Mouse (Mus musculus) mature B cell (primary cell): ENCODE data around the gene Cela2a.

ENCODE experiments used
- in situ Hi-C: fragments of 300-500 bp; cut with MboI; formaldehyde crosslinking; loops from 2 replicates; pipeline ENCODE4 v1.14.3; 2019

The Cela2a gene

DNA sequence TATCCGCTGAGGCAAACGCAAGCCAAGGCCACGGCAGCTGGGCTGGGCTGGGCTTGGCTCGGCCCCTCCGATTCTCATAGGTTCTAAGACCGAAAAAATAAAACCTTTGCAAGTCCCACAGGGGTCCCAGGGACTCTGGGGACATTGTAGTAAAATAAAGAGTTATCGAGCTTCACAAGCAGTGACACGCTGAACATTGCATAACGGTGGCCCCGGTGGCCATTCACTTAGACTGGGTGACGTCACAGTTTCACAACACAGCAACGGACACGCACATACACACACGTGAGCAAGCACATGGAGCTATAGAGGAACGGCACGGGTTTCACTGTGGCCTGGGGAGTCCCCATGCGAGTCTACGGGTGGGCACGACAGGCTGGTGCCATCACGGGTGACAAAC is 32.5 kb upstream of the Cela2a start:
- in situ Hi-C loops = no loop called here

DNA sequence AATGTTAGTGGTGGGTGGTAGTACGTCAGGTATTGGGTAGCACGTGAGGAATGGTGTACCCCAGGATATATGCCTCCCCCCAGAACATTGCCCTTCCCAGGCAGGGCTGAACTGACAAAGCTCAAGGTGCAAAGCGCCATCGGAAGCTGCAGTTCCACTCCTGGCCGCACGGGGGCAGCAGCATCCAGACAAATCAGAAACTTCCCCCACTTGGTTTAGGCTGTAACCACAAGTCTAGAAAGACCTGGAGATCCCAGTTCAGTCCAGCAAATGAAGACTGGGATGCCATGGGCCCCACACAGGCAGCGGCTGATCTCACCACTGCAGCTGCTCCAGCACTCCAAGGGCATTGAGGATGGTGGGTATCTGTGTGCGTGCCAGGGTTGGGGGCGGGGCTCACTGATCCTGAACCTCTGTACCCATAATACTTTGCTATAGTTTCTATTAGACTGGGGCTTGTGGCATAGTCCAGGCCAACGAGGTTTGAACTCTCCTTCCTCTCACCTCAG is 31.5 kb upstream of the Cela2a start:
- in situ Hi-C loops = no loop called here

- in situ Hi-C loops = no loop called here
Measured at GRCm38 (mm10) chr4:141853437-141853836, 27.5 kb upstream of the Cela2a start.

DNA sequence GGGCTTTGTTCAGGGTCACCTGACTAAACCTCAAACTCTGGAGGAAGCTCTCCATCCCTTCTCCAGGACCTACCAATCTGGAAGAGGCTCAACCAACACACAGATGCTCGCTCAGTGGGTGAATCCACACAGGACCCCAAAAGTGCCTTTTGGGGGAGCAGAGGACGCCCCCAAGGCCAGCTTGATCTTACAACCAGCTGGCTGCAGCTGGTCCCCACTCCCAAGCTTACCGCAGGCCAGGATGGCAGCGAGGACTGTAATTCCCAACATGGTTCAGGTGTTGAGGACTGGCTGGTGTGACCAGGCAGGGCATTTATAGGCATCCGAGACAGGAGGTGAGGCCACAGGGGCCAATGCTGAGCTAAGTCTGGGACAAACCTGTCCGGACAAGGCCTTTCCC is 20.0 kb upstream of the Cela2a start, which contains the start of gene Ctrc:
TSS of gene Ctrc (minus strand) at position 361 of the 400 bp plus-strand sequence.
- in situ Hi-C loops = no loop called here

- in situ Hi-C loops = no loop called here
Measured at GRCm38 (mm10) chr4:141834536-141835095, 8.7 kb upstream of the Cela2a start.

DNA sequence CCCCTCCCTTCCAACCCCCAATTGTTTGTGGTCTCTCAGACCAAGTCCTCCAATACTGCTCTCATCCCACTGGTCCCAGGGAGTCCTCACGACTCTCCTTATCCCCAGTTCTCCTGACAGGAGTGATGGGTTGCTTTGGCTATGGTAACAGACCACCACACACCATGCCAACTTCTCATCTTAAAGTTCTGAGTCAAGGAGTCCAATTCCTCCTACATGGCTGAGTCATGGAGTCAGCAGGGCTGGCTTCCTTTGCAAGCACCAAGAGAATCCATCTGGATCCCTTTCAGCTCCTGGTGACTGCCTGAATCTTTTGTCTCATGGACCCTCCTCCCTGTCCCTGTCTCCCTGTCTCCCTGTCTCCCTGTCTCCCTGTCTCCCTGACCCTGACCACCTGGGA is 8.0 kb upstream of the Cela2a start:
- in situ Hi-C loops = no loop called here

GRCm38 (mm10) chr4:141831361-141831760 is 5.4 kb upstream of the Cela2a start:
- in situ Hi-C loops = no loop called here

DNA sequence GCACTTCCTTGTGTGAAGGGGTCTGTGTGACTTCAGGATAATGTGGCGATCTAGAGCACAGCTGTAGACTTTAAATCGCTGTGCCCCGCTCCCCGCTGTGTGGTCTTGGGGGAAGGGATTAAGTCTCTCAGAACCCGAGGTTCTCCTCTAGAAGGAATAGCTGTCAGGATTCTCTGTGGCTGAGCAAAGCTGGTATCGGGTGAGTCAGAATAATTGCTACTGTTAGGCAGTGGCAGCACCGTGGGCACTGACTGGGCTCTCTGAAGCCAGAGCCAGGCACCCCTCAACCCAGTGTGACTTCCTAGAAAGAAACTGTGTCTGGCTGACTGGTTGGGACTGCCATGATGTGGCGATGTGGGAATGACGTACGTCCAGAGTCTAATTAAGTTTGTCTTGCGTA is 4.4 kb upstream of the Cela2a start:
- in situ Hi-C loops = no loop called here

DNA sequence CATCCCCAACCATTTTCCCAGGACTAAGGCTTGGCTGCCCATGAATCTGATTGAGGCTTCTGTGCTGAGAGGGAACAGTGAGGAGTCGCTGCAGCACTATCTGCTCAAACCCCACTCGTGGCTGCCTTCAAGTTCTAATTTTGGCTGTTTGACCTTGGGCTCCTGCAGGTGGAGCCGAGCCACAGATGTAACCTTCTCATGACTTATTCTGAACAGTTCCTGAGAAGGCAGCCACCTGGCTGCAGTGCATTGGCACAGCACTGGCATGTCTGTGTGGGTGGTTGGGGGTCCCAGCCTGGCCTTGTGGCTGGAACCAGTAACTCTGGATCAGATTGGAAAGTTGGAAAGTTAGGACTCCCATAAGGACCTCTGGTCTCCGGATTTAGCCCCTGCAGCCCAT is 2.2 kb upstream of the Cela2a start:
- in situ Hi-C loops = no loop called here

DNA sequence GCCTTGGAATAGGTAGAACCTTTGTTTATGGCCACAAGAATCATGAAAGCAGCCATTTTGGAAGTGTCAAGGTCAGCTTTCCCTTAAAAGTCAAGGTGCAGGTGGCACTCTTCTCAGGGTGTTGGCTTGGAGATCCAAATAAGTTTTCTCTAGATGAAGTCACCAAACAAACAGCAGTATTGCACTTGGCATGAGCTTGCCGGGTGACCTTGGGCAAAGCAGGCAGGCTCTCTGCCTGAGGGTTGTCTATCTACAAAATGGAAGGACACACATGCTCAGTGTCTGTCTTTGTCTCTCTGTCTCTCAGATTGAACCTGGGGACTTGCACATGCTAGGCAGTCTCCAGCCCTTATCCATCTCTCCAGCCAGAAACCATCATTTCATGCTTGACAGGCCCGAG is 1.4 kb upstream of the Cela2a start:
- in situ Hi-C loops = no loop called here

DNA sequence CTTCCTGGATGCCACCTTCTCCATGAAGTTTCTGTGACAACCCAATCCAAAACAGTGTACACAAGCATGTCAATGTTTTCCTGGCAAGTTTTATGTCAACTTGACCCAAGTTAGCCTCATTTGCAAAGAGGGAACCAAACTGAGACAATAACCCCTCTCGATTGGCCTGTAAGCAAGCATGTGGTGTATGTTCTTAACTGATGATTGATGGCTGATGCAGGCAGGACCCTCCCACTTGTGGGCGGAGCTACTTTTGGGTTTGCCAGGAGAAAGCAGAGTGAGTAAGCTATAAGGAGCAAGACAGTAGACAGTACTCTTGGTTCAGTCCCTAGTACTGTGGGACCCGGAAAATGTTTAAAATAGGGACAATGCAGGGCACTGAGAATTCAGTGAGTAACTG is 3.0 kb downstream of the Cela2a start:
- in situ Hi-C loops = no loop called here

GRCm38 (mm10) chr4:141822089-141822488 is 3.9 kb downstream of the Cela2a start:
- in situ Hi-C loops = no loop called here

DNA sequence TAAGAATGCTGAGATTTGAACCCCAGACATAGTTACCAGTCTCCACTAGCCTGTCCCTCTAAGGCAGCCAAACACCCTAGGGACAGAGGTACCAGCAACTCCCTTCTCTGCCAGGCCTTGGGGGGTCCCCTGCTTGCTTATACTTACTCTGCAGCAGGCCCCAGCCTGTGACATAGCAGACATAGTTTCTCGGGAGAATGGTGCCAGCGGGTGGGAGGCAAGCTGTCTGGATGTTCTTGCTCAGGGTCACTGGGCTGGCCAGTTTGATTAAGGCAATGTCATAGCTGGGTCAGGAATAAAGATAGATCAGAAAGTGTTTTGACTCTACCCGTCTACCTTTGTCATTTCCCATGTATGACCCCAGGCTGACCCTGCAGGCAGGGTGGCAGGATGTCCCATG is 4.8 kb downstream of the Cela2a start:
- in situ Hi-C loops = no loop called here

DNA sequence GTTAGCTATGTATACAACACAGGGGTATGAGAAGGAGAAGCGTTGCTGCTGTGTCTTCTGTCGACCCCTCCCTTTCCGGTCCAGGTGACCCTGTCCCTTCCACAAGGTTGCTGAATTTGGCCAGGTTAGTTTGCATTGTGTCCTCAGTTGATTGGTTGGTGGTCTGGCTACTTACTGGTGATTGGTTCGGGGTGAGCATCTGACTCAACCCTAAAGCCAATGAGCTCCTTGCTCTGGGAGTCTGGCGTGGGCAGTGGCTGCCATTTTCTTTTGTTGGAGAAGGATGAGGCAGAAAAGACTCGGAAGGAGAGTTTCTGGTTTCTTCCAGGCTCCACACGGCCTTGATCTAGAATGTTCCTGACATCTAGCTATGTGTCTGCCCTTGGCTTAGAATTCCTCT is 6.6 kb downstream of the Cela2a start:
- in situ Hi-C loops = no loop called here

GRCm38 (mm10) chr4:141818861-141819260 is 7.1 kb downstream of the Cela2a start:
- in situ Hi-C loops = no loop called here

DNA sequence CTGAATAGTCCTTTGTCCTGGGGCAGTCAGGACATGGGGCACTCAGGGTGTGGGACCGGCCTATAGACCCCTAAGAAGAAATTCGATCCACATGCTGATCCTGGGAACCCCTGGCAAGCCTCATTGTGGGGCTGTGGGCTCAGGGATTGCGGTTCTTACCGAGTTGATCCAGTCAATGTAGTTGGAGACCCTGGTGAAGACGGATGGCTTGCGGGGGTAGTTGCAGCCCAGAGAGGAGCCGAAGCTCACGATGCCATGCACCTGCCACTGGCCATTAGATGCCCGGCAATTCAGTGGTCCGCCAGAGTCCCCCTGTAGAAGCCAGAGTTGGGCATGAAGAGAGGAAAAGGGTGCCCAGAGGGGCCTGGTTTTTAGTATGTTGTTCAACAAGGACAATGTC is 8.3 kb downstream of the Cela2a start:
- in situ Hi-C loops = no loop called here

DNA sequence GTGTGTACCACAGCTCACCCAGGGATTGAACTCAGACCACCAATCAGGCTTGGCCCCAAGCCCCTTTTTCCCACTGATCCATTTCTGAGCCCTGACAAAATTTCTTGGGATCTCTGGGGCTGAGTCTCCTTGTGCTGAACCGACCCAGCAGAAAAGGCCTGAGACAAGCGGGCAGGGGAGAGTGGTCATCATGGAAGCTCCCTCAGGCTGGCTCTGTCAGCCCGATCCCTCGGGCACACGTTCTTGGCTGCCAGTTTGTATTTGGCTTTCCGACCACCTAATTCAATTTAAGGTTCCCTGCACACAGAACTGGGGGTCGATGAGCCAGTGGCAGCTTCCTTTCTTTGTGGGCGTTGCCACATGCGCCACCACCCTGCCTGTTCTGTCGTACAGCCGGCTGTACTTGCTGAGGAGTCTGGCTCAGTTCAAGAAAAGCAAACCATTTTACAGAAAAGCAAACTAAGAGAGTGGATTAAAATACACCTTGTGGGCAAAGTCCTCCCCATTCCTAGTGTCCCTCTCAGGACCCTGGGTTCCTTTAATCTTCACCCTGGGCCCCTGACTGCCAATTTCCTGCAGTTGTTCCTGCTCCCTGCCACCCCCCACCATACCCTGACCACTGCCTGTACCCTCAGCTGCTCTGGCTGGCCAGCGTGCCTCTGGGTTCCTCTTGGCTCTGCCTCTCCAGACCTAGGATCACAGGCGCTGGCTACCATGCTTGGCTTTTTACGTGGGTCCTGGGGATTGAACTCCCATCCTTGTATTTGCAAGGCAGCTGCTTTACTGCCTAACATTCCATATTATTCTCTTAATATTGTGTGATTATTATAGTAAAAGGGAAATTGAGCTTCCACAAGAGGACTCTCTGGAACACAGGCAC is 8.9 kb downstream of the Cela2a start:
- in situ Hi-C loops = no loop called here

DNA sequence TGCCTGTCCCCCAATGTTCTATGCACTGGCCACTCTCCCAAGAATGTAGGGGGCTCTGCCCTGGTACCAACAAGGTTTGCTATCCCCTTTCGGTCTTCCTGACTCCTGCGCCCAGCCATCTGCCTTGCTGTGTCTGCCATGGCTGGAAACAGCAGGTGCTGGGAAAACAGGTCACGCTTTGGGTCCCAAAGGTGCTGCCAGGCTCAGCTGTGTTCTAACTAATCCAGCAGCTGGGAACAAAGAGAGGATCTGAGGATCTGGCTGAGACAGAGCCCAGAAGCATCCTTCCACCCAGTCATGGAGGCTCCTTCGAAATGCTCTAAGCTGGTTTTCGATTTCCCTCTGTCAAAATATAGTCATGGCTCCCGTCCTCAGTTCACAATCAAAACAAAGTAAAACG is 9.7 kb downstream of the Cela2a start:
- in situ Hi-C loops = no loop called here

- in situ Hi-C loops = no loop called here
Measured at GRCm38 (mm10) chr4:141811375-141811774, 14.6 kb downstream of the Cela2a start.

DNA sequence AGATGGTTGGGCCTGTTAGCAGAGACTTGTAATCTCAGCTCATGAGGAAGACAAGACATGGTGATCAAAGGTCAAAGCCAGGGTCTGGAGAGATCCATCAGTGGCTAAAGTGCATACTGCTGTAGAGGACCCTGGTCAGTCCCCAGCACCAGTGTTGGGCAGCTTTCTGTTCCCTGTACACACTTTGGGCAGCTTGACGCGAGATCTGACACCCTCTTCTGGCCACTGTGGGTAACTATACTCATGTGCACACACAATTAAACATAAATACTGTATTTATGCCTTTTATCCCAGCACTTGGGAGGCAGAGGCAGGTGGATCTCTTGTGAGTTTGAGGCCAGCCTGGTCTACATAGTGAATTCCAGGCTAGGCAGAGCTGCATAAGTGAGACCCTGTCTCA is 15.0 kb downstream of the Cela2a start:
- in situ Hi-C loops = no loop called here

DNA sequence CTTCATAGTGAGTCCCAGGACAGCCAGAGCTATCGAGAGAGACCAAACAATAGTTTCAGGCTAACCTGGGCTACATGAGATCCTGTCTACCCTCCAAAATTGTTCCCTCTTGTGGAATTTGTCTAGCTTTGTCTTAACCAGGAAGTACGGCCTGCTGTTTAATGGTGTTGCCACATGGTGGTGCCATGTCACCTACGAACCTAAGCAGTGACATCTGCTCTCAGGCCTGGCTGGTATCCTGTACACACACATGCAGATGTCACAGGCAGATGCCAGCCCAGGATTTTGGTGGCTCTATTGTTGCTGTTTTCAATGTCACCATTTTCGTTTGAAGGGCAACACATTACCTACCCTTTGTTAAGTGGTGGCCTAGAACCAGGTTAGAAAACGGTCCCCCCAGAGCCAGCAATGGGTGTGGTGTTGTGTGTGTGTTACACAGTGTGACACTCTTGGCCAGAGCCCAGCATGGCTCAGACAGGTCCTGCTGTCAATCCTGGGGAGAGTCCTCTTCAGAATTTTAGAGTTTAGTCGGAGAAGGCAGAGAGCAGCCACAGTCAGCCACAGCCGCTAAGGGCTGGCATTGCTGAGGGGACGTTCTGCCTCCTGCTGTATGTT is 16.0 kb downstream of the Cela2a start:
- in situ Hi-C loops = no loop called here

DNA sequence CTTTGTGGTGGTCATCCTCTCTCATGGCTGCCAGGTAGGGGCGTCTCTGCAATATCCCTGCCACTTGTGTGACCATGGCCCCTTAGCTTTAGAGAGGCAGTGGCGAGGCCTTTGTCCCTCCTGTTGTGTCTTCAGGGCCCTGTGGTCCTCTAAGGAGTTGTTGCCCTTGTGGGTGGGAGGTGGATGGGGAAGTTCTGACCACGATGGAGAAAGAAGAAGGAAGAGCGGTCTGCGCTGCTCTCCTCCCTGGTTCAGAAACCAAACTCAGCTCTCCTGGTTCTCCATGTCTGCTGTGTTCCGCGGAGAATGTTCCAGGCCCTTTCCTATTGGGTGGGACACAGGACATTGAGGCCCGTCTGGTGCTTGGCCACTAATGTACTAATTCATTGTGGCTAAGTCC is 20.1 kb downstream of the Cela2a start:
- in situ Hi-C loops = no loop called here

- in situ Hi-C loops = no loop called here
Measured at GRCm38 (mm10) chr4:141804105-141804504, 21.9 kb downstream of the Cela2a start.
